Mouse (Mus musculus): ENCODE results near the gene Pbld2. TPM values are rescaled to one million over a fixed set of nuclear protein-coding genes. Genes with fewer than 3 reads are reported as not detected.
A peak's percentile ranks its signal among the peaks of the same experiment; 100 is the strongest.

Pbld2 gene
- polyA plus RNA-seq (2016; fragmentation: Nextera tagmentation; extraction: Ambion mirVana): 0.52 and 0.92 TPM in 2 replicates

- peak within 1 kb of the TSS; percentile 62 for H3K4me2 ChIP-seq (replicated peaks)
- H3K27ac ChIP-seq: peak within 1 kb of the TSS; percentile 100
- under 1% methylated on average over 68 of the region's 69 CpGs for WGBS
- ATAC-seq (ENCODE audit: insufficient number of reproducible peaks, insufficient read depth, low FRiP score, low TSS enrichment): peak; percentile 92
- H3K9ac ChIP-seq: peak within 1 kb of the TSS; percentile 96
- peak within 1 kb of the TSS; percentile 79 for H3K4me3 ChIP-seq
- peaks cover 40% of the 10 kb centered on the region for H3K4me1 ChIP-seq
- no peaks in the 10 kb centered on the region for H3K36me3 ChIP-seq
- no peaks in the 10 kb centered on the region for H3K9me3 ChIP-seq
- H3K27me3 ChIP-seq: no peaks in the 10 kb centered on the region
Observed at GRCm38 (mm10) chr10:63023749-63024579, at the start of gene Pbld2, which contains the start of gene Hnrnph3. Pbld2 (plus strand) TSS chr10:63024315. Hnrnph3 (minus strand) TSS chr10:63024217.

- no peaks in the 10 kb centered on the region for H3K9me3 ChIP-seq
- peak overlapping the region; percentile 76 for H3K4me3 ChIP-seq
- H3K27ac ChIP-seq: no peak overlapping the region
- H3K4me1 ChIP-seq: peaks cover 8% of the 10 kb centered on the region
- peaks cover 15% of the 10 kb centered on the region for H3K36me3 ChIP-seq
- no peak for ATAC-seq (ENCODE audit: insufficient number of reproducible peaks, insufficient read depth, low FRiP score, low TSS enrichment)
- peak overlapping the region; percentile 89 for H3K9ac ChIP-seq
- no peaks in the 10 kb centered on the region for H3K27me3 ChIP-seq
- peak overlapping the region; percentile 59 for H3K4me2 ChIP-seq (replicated peaks)
- 9% methylated on average over 10 of the region's 10 CpGs for WGBS
Observed at GRCm38 (mm10) chr10:62979667-62980038, 44.5 kb upstream of the Pbld2 start.

GRCm38 (mm10) chr10:62980039-62980954 is 43.8 kb upstream of the Pbld2 start, which contains the start of gene Rufy2:
Rufy2 (plus strand) TSS chr10:62980223.
- peak within 1 kb of the TSS; percentile 76 for H3K4me3 ChIP-seq
- peak within 1 kb of the TSS; percentile 83 for H3K27ac ChIP-seq
- peak within 1 kb of the TSS; percentile 89 for H3K9ac ChIP-seq
- WGBS: 1% methylated on average over 76 of the region's 77 CpGs
- no peaks in the 10 kb centered on the region for H3K27me3 ChIP-seq
- peaks cover 20% of the 10 kb centered on the region for H3K36me3 ChIP-seq
- ATAC-seq (ENCODE audit: insufficient number of reproducible peaks, insufficient read depth, low FRiP score, low TSS enrichment): peak; percentile 88
- H3K4me2 ChIP-seq (replicated peaks): peak within 1 kb of the TSS; percentile 59
- peaks cover 8% of the 10 kb centered on the region for H3K4me1 ChIP-seq
- H3K9me3 ChIP-seq: no peaks in the 10 kb centered on the region

GRCm38 (mm10) chr10:62984072-62984471 is 40.0 kb upstream of the Pbld2 start:
- Histone ChIP-seq H3K4me1 (peaks cover 8% of the 10 kb centered on the region), H3K9ac (no peak overlapping the region), H3K27ac (no peak overlapping the region), H3K27me3 (no peaks in the 10 kb centered on the region), H3K36me3 (peaks cover 36% of the 10 kb centered on the region), H3K4me2 (replicated peaks) (no peak overlapping the region), H3K4me3 (no peak overlapping the region), H3K9me3 (no peaks in the 10 kb centered on the region)
- 92% methylated on average over 11 of the region's 11 CpGs for WGBS
- ATAC-seq (ENCODE audit: insufficient number of reproducible peaks, insufficient read depth, low FRiP score, low TSS enrichment): no peak

GRCm38 (mm10) chr10:62984495-62984894 is 39.6 kb upstream of the Pbld2 start:
- no peak overlapping the region for H3K4me2 ChIP-seq (replicated peaks)
- 93% methylated on average over 6 of the region's 6 CpGs for WGBS
- no peaks in the 10 kb centered on the region for H3K27me3 ChIP-seq
- peaks cover 7% of the 10 kb centered on the region for H3K4me1 ChIP-seq
- no peak overlapping the region for H3K4me3 ChIP-seq
- H3K27ac ChIP-seq: no peak overlapping the region
- no peak overlapping the region for H3K9ac ChIP-seq
- peaks cover 41% of the 10 kb centered on the region for H3K36me3 ChIP-seq
- no peak for ATAC-seq (ENCODE audit: insufficient number of reproducible peaks, insufficient read depth, low FRiP score, low TSS enrichment)
- no peaks in the 10 kb centered on the region for H3K9me3 ChIP-seq

- peaks cover 68% of the 10 kb centered on the region for H3K36me3 ChIP-seq
- 23% methylated on average over 3 of the region's 3 CpGs for WGBS
- no peak overlapping the region for H3K4me2 ChIP-seq (replicated peaks)
- H3K27me3 ChIP-seq: no peaks in the 10 kb centered on the region
- H3K9ac ChIP-seq: no peak overlapping the region
- ATAC-seq (ENCODE audit: insufficient number of reproducible peaks, insufficient read depth, low FRiP score, low TSS enrichment): no peak
- no peak overlapping the region for H3K4me3 ChIP-seq
- H3K9me3 ChIP-seq: no peaks in the 10 kb centered on the region
- no peaks in the 10 kb centered on the region for H3K4me1 ChIP-seq
- H3K27ac ChIP-seq: no peak overlapping the region
Observed at GRCm38 (mm10) chr10:62987341-62987740, 36.8 kb upstream of the Pbld2 start.

GRCm38 (mm10) chr10:62990636-62991035 is 33.5 kb upstream of the Pbld2 start:
- H3K9ac ChIP-seq: no peak overlapping the region
- H3K4me1 ChIP-seq: no peaks in the 10 kb centered on the region
- 92% methylated on average over 15 of the region's 15 CpGs for WGBS
- no peaks in the 10 kb centered on the region for H3K27me3 ChIP-seq
- no peak for ATAC-seq (ENCODE audit: insufficient number of reproducible peaks, insufficient read depth, low FRiP score, low TSS enrichment)
- H3K9me3 ChIP-seq: no peaks in the 10 kb centered on the region
- no peak overlapping the region for H3K4me2 ChIP-seq (replicated peaks)
- peaks cover 78% of the 10 kb centered on the region for H3K36me3 ChIP-seq
- H3K27ac ChIP-seq: no peak overlapping the region
- H3K4me3 ChIP-seq: no peak overlapping the region

- no peak overlapping the region for H3K4me3 ChIP-seq
- no peak overlapping the region for H3K9ac ChIP-seq
- no peak overlapping the region for H3K4me2 ChIP-seq (replicated peaks)
- no peak for ATAC-seq (ENCODE audit: insufficient number of reproducible peaks, insufficient read depth, low FRiP score, low TSS enrichment)
- H3K36me3 ChIP-seq: peaks cover 89% of the 10 kb centered on the region
- no peaks in the 10 kb centered on the region for H3K4me1 ChIP-seq
- 84% methylated on average over 8 of the region's 9 CpGs for WGBS
- no peaks in the 10 kb centered on the region for H3K27me3 ChIP-seq
- H3K9me3 ChIP-seq: no peaks in the 10 kb centered on the region
- H3K27ac ChIP-seq: no peak overlapping the region
Observed at GRCm38 (mm10) chr10:62993991-62994390, 30.1 kb upstream of the Pbld2 start.

- no peaks in the 10 kb centered on the region for H3K9me3 ChIP-seq
- no peaks in the 10 kb centered on the region for H3K4me1 ChIP-seq
- H3K27ac ChIP-seq: no peak overlapping the region
- H3K4me2 ChIP-seq (replicated peaks): no peak overlapping the region
- ATAC-seq (ENCODE audit: insufficient number of reproducible peaks, insufficient read depth, low FRiP score, low TSS enrichment): no peak
- H3K27me3 ChIP-seq: no peaks in the 10 kb centered on the region
- WGBS: 73% methylated on average over 9 of the region's 9 CpGs
- H3K4me3 ChIP-seq: no peak overlapping the region
- no peak overlapping the region for H3K9ac ChIP-seq
- H3K36me3 ChIP-seq: peaks cover 88% of the 10 kb centered on the region
Observed at GRCm38 (mm10) chr10:63000584-63000983, 23.5 kb upstream of the Pbld2 start.

- H3K36me3 ChIP-seq: peaks cover 89% of the 10 kb centered on the region
- no peak overlapping the region for H3K4me2 ChIP-seq (replicated peaks)
- no peak overlapping the region for H3K27ac ChIP-seq
- H3K9ac ChIP-seq: no peak overlapping the region
- H3K4me3 ChIP-seq: no peak overlapping the region
- WGBS: 64% methylated on average over 9 of the region's 9 CpGs
- no peaks in the 10 kb centered on the region for H3K9me3 ChIP-seq
- no peak for ATAC-seq (ENCODE audit: insufficient number of reproducible peaks, insufficient read depth, low FRiP score, low TSS enrichment)
- H3K27me3 ChIP-seq: no peaks in the 10 kb centered on the region
- H3K4me1 ChIP-seq: no peaks in the 10 kb centered on the region
Observed at GRCm38 (mm10) chr10:63003252-63003651, 20.9 kb upstream of the Pbld2 start.

- H3K9ac ChIP-seq: no peak overlapping the region
- no peaks in the 10 kb centered on the region for H3K27me3 ChIP-seq
- no peaks in the 10 kb centered on the region for H3K9me3 ChIP-seq
- no peaks in the 10 kb centered on the region for H3K4me1 ChIP-seq
- WGBS: 89% methylated on average over 9 of the region's 9 CpGs
- H3K27ac ChIP-seq: no peak overlapping the region
- no peak for ATAC-seq (ENCODE audit: insufficient number of reproducible peaks, insufficient read depth, low FRiP score, low TSS enrichment)
- peaks cover 91% of the 10 kb centered on the region for H3K36me3 ChIP-seq
- no peak overlapping the region for H3K4me2 ChIP-seq (replicated peaks)
- H3K4me3 ChIP-seq: no peak overlapping the region
Observed at GRCm38 (mm10) chr10:63004556-63004955, 19.6 kb upstream of the Pbld2 start.

All from embryonic facial prominence, embryonic 12.5 days (tissue).